Mouse (Mus musculus) CD4-positive, CD25-positive, alpha-beta regulatory T cell, adult 2 months (primary cell): ENCODE measurements at regions not wholly inside any gene's neighbourhood (a gene's known extent, or its start where the extent isn't known, plus 50 kb on each side); places are given as distances from the start of the nearest gene placed in this dataset.
"Not testable (repeated sequence)": the region's sequence is repeated elsewhere in the genome, so short reads cannot be mapped to it uniquely, and the experiment has no call there.

ENCODE experiments used
- DNase-seq: peaks from one replicate; pipeline ENCODE4 v3.0.0-alpha.2; 2012; ENCODE audit warnings: low read depth, low spot score

DNA sequence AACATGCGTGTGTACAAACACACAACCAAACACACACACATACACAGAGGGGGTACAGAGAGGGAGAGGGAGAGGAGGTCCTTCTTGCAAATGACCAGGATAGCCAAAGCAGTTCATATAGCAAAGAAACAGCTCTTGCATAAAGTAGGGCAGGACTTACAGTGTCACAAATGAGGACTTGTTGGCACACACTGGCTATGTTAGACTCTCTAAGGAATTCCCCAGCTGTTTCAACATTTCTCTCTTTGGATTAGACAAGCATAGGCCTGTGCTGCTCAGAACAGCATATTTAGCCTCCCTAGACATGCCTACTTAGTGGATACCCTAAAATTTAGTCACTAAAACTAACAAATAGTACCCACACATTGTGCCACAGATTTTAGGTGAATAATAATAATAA is 347.1 kb upstream of the Tbl1xr1 start:
- DNase-seq = no peak

DNA sequence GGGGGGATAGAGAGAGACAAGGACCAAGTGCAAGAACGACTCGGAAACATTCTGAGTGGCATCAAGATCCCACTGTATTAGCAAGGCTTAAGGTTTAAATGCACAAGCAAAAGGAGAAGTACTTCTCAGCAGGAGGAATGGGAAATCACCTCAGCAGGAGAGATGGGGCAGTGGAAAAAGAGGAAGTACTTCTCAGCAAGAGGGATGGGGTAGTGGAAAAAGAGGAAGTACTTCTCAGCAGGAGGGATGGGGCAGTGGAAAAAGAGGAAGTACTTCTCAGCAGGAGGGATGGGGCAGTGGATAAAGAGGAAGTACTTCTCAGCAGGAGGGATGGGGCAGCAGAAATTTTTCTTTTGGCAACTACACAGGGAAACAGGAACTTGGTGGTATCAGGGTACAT is 340.8 kb upstream of the Tbl1xr1 start:
- not testable (repeated sequence) for DNase-seq

GRCm38 (mm10) chr3:21739720-21740119 is 336.7 kb upstream of the Tbl1xr1 start:
- DNase-seq = no peak

- no peak for DNase-seq
Observed at GRCm38 (mm10) chr3:21744107-21744506, 332.3 kb upstream of the Tbl1xr1 start.

DNA sequence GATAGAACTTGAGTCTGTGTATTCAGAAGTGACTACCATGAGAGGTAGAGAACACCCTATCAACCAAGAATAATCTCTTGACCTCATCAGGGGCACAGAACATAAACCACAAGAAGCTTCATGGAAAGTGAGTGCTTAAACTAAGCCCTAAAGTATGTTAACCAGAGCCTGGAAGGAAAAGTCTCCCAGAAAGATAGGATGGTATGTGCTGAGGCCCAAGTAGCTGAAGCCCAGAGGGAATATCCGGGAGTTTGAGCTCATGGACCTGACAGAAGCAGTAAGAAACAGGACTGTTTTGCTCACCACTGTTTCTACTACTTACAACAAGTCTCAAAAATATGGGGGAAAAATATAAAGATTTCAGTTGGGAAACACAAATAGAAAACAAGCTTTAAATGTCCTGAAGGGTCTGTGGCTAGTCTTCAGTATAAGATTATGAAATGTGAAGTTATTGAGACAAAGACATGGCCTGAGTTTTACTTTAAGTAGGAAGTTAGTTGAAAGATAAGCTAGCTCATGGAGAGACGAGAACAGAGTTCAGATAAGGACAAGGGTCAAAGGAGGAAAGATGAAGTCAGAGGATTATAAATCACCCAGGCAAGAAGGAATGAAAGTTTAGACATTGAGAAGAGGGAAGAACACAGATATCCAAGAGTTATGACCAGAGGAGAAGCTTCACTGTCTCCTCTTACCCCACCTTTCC is 315.8 kb upstream of the Tbl1xr1 start:
- DNase-seq = no peak

GRCm38 (mm10) chr3:21761219-21761600 is 315.2 kb upstream of the Tbl1xr1 start:
- DNase-seq = no peak

- no peak for DNase-seq
Observed at GRCm38 (mm10) chr3:21761909-21762308, 314.5 kb upstream of the Tbl1xr1 start.

- no peak for DNase-seq
Observed at GRCm38 (mm10) chr3:21768081-21768480, 308.4 kb upstream of the Tbl1xr1 start.

- no peak for DNase-seq
Observed at GRCm38 (mm10) chr3:21769920-21770547, 306.4 kb upstream of the Tbl1xr1 start.

DNA sequence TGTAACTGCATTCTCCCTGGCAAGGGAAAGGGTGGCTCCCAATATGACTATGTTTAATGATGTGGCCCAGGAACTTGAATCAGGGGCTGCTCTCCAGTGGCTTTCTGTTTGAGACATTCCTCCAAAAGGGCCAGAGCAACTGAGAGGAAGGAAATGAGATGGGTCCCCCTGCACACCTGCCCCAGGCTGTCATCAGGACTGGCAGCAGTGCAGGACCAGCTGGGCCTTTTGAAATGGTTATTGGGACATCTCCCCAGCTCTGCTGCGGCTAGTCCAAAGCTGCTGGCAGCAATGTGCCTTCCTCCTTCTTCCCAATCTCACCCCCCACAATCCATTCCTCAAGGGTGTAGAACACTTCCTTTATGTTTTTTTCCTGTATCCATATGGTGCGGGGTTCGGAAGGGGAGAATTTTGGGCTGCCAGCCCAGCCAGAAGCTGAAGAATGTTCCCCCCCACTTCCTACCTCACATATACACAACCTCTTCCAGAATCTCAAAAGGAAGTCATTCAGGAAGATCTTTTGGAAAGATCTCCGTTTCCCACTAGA is 304.6 kb upstream of the Tbl1xr1 start:
- no peak for DNase-seq

- DNase-seq = no peak
Observed at GRCm38 (mm10) chr3:21774172-21774842, 302.1 kb upstream of the Tbl1xr1 start.

DNA sequence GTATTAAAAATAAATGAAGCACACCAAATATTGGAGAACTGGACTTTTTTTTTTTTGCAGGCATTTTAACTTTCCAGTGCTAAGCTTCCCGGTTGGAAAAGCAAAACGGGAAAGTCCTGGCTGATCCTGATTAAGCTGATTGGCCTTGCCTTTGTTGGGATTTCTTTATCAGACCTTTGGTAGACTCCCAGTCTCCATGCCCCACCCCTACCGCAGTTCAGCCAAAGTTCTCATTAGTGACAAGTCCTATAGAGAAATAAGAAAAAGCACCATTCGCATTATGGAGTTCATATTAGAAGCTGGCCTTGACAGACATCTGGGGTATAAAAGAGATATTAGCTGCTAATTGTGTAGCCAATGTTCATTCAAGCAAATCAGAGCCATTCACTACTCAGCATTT is 297.7 kb upstream of the Tbl1xr1 start:
- DNase-seq = no peak

DNA sequence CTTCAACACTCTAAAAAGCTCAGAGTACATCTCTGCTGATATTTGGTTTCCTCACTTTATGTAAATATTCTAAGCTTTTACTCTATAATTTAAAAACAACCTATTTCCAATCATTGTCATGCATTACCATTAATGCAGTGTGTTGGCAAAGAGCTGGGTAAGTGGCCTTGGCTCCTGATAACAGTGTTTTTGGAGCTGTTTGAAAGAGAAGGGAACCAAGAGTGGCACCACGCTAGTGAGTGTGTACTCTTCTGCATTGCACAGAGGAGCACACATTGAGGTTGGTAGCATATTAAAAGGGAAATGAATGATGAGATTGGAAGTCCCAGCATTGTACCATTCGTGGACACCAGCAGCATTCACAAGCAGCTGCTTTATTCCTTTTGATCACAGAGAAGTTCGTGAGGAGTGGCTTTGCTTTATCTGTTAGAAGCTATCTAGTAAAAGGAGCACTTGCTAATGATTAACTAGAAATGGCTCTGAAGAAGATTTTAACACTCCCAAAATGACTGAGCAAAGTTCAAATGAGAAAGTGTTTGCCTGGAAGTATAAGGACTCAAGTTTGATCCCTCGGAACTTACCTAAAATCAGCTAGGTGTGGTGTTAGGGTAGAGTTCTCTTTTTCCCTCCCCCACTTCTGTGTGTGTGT is 284.3 kb upstream of the Tbl1xr1 start:
- no peak for DNase-seq

DNA sequence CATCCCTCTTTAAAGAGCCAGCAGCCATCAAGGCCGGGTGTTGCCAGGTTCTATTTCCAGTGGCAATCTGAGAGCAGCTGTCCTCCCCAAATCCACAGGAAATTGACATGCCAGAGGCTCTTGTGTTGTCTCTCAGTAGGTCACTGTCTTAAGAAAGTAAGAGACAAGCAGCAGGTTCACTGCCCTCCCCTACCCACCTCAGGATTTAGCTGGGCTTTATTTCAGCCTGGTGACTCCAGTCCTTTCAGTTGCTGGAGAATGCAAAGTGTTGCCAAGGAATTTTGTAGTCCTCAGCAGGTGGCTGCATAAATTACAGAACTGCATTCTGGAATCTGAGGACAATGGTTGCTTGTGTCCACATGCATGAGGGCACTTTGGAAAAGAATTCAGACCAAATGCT is 278.3 kb upstream of the Tbl1xr1 start:
- DNase-seq = no peak

DNA sequence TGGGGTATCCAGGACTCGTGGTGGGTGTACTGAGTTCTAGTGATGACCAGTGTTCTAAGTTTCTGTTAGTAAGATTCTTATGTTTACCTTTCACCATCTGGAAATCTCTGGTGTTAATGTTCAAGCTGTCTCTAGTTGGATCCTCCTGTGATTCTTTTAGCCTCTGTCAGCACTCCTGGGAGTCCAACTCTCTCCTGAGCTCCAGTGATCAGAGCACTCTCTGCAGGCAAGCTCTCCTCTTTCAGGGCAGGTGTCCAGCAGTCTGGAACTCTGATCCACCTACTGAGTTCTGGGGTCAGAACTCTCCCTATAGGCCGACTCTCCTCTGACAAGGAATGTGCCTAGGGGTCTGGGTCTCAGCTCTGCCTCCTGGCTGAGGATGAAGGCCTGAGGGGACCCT is 272.6 kb upstream of the Tbl1xr1 start:
- DNase-seq = not testable (repeated sequence)

GRCm38 (mm10) chr3:21806494-21807157 is 269.8 kb upstream of the Tbl1xr1 start:
- DNase-seq = no peak

DNA sequence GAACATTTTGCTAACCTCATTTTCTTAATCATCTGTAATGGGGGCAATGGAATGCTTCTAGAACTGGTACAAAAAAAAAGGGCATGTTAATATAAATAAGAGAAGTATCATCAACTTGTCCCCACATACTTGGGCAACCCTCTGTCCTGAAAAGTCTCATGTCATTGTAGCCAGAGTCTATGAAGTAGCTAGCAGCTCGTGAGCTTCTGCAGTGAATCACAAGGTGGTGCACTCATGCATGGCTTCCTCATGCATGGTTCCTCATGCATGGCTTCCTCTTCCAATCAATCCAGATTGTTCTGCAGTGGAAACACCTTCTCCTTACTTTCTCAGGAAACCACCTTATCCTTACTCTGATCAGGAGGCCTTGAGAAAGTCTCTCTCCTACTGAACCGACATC is 267.9 kb upstream of the Tbl1xr1 start:
- no peak for DNase-seq

DNA sequence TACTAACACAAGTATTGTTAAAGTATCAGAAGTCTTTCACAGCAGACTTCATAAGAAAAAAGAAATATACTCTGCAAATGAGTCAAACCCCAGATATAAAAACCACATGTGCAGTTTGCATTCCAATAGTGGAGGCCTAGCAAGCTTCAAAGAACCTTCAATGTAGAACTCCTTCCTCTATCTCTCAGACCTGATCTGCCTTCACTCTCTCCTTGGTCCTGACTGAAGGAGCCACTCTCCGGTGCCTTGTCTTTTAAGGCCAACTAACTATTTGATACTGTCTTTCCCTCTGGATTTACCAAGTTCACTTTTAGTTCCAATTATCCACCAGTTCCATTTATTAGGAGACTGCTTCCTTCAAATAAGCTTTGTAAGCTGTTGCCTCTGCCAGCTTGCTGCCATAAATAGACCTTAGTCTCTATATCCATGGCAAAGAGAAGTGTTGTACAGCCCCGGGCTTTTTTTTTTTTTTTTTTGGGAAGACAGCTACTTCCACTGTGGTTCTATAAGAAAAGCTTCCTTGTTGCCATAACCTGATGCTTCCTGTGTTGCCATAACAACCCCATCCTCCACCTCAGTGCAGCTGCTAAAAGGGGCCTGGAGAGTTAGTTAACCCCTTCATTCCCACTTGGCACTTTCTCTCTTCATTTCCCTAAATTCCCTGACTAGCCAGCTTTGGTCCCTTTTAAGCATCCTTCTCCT is 266.5 kb upstream of the Tbl1xr1 start:
- DNase-seq = peak; percentile 5

GRCm38 (mm10) chr3:21813401-21813800 is 263.1 kb upstream of the Tbl1xr1 start:
- DNase-seq = peak; percentile 20

DNA sequence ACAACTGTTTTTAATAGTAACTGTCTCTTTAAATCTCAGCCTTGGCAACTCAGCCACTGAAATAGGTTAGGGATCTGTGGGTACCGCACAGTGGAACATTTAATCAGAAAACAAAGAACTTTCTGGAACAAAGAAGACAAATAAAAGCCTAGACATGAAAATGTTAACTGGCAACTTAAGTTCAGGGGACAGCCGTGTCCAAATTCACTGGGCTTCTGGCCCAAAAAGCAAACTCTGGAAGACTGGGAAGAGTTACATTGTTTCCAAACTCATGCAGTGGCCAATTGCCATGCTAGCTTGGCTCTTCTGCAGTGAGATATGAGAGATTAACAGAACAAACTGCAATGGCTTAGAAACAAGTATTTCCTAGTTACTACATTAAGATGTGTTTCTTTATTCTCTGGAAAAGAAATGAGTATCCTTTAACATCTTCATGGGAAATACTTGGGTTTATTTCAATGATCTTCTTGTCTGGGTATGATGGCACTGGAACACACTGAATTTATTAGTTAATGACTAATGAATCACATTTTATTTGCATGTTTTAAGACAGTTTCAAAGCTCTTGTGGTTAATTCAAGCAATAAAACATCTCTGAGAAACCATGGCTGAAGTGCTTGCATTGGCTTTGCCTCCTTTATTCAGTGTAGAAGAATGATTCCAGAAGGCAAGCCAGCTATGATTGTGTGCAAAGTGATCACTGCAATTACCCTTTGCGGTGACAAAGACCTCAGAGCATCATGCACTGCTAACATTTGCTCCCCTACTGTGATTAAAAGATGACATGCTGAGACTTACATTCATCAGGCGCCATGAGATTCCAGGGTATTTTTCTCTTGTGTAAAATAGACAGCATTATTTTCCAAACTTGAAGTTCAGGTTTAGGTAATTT is 259.2 kb upstream of the Tbl1xr1 start:
- DNase-seq = no peak
